Mouse (Mus musculus): Measurements from ENCODE around the gene Bcl2a1a. TPM values are rescaled to one million over a fixed set of nuclear protein-coding genes. Genes with fewer than 3 reads are reported as not detected.

The Bcl2a1a gene
- polyA plus RNA-seq, 2 experiments = 0.35 to 0.47 TPM

Other genes starting within 250 kb of the Bcl2a1a start
- gene Mthfsl, start 236.6 kb upstream of the Bcl2a1a start, polyA plus RNA-seq (2012; rRNA removed) = 10.5 and 16.5 TPM in 2 replicates
- gene Mthfsl, start 236.6 kb upstream of the Bcl2a1a start, polyA plus RNA-seq (2014; fragmentation: Nextera tagmentation; extraction: Ambion mirVana) = 20.0 and 22.1 TPM in 2 replicates
- gene Bcl2a1d, start 225.0 kb upstream of the Bcl2a1a start, polyA plus RNA-seq (2012; rRNA removed) = 0.16 and 0.17 TPM in 2 replicates
- gene Bcl2a1d, start 225.0 kb upstream of the Bcl2a1a start, polyA plus RNA-seq (2014; fragmentation: Nextera tagmentation; extraction: Ambion mirVana) = 0.30 and 0.50 TPM in 2 replicates
- not detected in 2 replicates for gene Trim43c, start 117.7 kb upstream of the Bcl2a1a start, polyA plus RNA-seq (2012; rRNA removed)
- gene Trim43c, start 117.7 kb upstream of the Bcl2a1a start, polyA plus RNA-seq (2014; fragmentation: Nextera tagmentation; extraction: Ambion mirVana) = not detected in 2 replicates
- not detected in 2 replicates for gene Trim43b, start 135.9 kb downstream of the Bcl2a1a start, polyA plus RNA-seq (2012; rRNA removed)
- gene Trim43b, start 135.9 kb downstream of the Bcl2a1a start, polyA plus RNA-seq (2014; fragmentation: Nextera tagmentation; extraction: Ambion mirVana) = not detected in 2 replicates
- 0.76 and 1.1 TPM in 2 replicates for gene Bcl2a1b, start 242.3 kb downstream of the Bcl2a1a start, polyA plus RNA-seq (2012; rRNA removed)
- gene Bcl2a1b, start 242.3 kb downstream of the Bcl2a1a start, polyA plus RNA-seq (2014; fragmentation: Nextera tagmentation; extraction: Ambion mirVana) = 0.94 and 1.4 TPM in 2 replicates
- gene Gm29094, start 242.5 kb downstream of the Bcl2a1a start, polyA plus RNA-seq (2012; rRNA removed) = not detected in 2 replicates
- 0.27 TPM in 1 of 2 replicates, not detected in the other for gene Gm29094, start 242.5 kb downstream of the Bcl2a1a start, polyA plus RNA-seq (2014; fragmentation: Nextera tagmentation; extraction: Ambion mirVana)